Mouse (Mus musculus) C2C12 (cell line): ENCODE measurements at regions not wholly inside any gene's neighbourhood (a gene's known extent, or its start where the extent isn't known, plus 50 kb on each side); places are given as distances from the start of the nearest gene placed in this dataset.

Experiments used
- H3K27me3 ChIP-seq: one replicate; pipeline ENCODE4 v1.6.1; 2011; ENCODE audit not compliant: control insufficient read depth, insufficient read depth, insufficient read length
- H3K36me3 ChIP-seq: one replicate; pipeline ENCODE4 v1.6.1; 2011; ENCODE audit not compliant: control insufficient read depth, insufficient read depth
- H3K4me3 ChIP-seq: one replicate; pipeline ENCODE4 v1.5.1; 2011; ENCODE audit warnings: mild to moderate bottlenecking, control low read depth; ENCODE audit not compliant: poor library complexity, insufficient read depth, severe bottlenecking
- H3K79me2 ChIP-seq: one replicate; pipeline ENCODE4 v1.6.1; 2011; ENCODE audit not compliant: control insufficient read depth, insufficient read depth
- H3K79me3 ChIP-seq: one replicate; pipeline ENCODE4 v1.6.1; 2011; ENCODE audit warnings: low read depth, control low read depth
- H3ac ChIP-seq: one replicate; pipeline ENCODE3; 2011; ENCODE audit warnings: low read depth; ENCODE audit not compliant: control insufficient read depth, insufficient read length
- CEBPB ChIP-seq: IDR thresholded peaks from one replicate; pipeline ENCODE4 v1.6.1; 2011; ENCODE audit warnings: low read depth, mild to moderate bottlenecking, control low read depth, moderate library complexity
- CTCF ChIP-seq: IDR thresholded peaks from one replicate; pipeline ENCODE4 v1.5.1; 2011; ENCODE audit not compliant: control insufficient read depth, insufficient read depth, insufficient read length
- FOSL1 ChIP-seq: IDR thresholded peaks from one replicate; pipeline ENCODE4 v1.8.0; 2011; ENCODE audit warnings: mild to moderate bottlenecking, low read length; ENCODE audit not compliant: poor library complexity, insufficient read depth, severe bottlenecking
- MAX ChIP-seq: IDR thresholded peaks from one replicate; pipeline ENCODE4 v1.6.1; 2011; ENCODE audit warnings: mild to moderate bottlenecking, control low read depth
- MYOD1 ChIP-seq: IDR thresholded peaks from one replicate; pipeline ENCODE4 v1.6.1; 2011; ENCODE audit warnings: low read depth; ENCODE audit not compliant: control insufficient read depth, insufficient read length
- MYOG ChIP-seq: IDR thresholded peaks from one replicate; pipeline ENCODE4 v1.6.1; 2011; ENCODE audit not compliant: control insufficient read depth, insufficient read length; ENCODE audit errors: extremely low read depth
- USF1 ChIP-seq: IDR thresholded peaks from one replicate; pipeline ENCODE4 v1.6.1; 2011; ENCODE audit warnings: low read depth, mild to moderate bottlenecking, control low read depth, moderate library complexity

- Histone ChIP-seq H3K27me3 (no peaks in the 10 kb centered on the region), H3ac (no peak overlapping the region), H3K79me2 (no peaks in the 10 kb centered on the region), H3K36me3 (no peaks in the 10 kb centered on the region), H3K79me3 (no peaks in the 10 kb centered on the region), H3K4me3 (no peak overlapping the region)
- no peak for TF ChIP-seq CTCF
- no peak for TF ChIP-seq USF1
- TF ChIP-seq MYOD1, result no peak
- no peak for TF ChIP-seq CEBPB
- no peak for TF ChIP-seq FOSL1
- TF ChIP-seq MYOG, result no peak
- TF ChIP-seq MAX, result no peak
Measured at GRCm38 (mm10) chr15:38577691-38578090, 1152.3 kb downstream of the 4930447A16Rik start.

GRCm38 (mm10) chr15:38579481-38579880 lies 1154.1 kb downstream of the 4930447A16Rik start:
- Histone ChIP-seq H3K79me3 (no peaks in the 10 kb centered on the region), H3K79me2 (no peaks in the 10 kb centered on the region), H3ac (no peak overlapping the region), H3K27me3 (no peaks in the 10 kb centered on the region), H3K4me3 (no peak overlapping the region), H3K36me3 (no peaks in the 10 kb centered on the region)
- TF ChIP-seq MYOD1, result no peak

- TF ChIP-seq CTCF (no peak), CEBPB (no peak), MYOG (no peak), FOSL1 (no peak), MAX (no peak), USF1 (no peak), MYOD1 (no peak)
- Histone ChIP-seq H3ac (no peak overlapping the region), H3K79me2 (no peaks in the 10 kb centered on the region), H3K4me3 (no peak overlapping the region), H3K36me3 (no peaks in the 10 kb centered on the region), H3K79me3 (no peaks in the 10 kb centered on the region), H3K27me3 (no peaks in the 10 kb centered on the region)
Measured at GRCm38 (mm10) chr15:38583500-38583899, 1158.1 kb downstream of the 4930447A16Rik start.

- H3K4me3 ChIP-seq, result no peak overlapping the region
- H3ac ChIP-seq, result no peak overlapping the region
- no peaks in the 10 kb centered on the region for H3K79me3 ChIP-seq
- H3K79me2 ChIP-seq, result no peaks in the 10 kb centered on the region
- TF ChIP-seq MYOD1 (no peak), USF1 (no peak), FOSL1 (no peak), MYOG (no peak), MAX (no peak), CTCF (no peak), CEBPB (no peak)
- no peaks in the 10 kb centered on the region for H3K27me3 ChIP-seq
- no peaks in the 10 kb centered on the region for H3K36me3 ChIP-seq
Measured at GRCm38 (mm10) chr15:38584425-38584824, 1159.1 kb downstream of the 4930447A16Rik start.

GRCm38 (mm10) chr15:38585610-38586009 lies 1160.3 kb downstream of the 4930447A16Rik start:
- Histone ChIP-seq H3K4me3 (no peak overlapping the region), H3K27me3 (no peaks in the 10 kb centered on the region), H3ac (no peak overlapping the region), H3K79me3 (no peaks in the 10 kb centered on the region), H3K36me3 (no peaks in the 10 kb centered on the region), H3K79me2 (no peaks in the 10 kb centered on the region)
- TF ChIP-seq FOSL1 (no peak), CEBPB (no peak), MYOD1 (no peak), CTCF (no peak), USF1 (no peak), MAX (no peak), MYOG (no peak)

GRCm38 (mm10) chr15:38586594-38586993 lies 1161.2 kb downstream of the 4930447A16Rik start:
- Histone ChIP-seq H3ac (no peak overlapping the region), H3K27me3 (no peaks in the 10 kb centered on the region), H3K79me2 (no peaks in the 10 kb centered on the region), H3K4me3 (no peak overlapping the region), H3K79me3 (no peaks in the 10 kb centered on the region), H3K36me3 (no peaks in the 10 kb centered on the region)
- no peak for TF ChIP-seq USF1
